8 mouse cellular contexts compared by ENCODE assay signal in genomic region chr11:19963717-19964141, GRCm38 (mm10). TPM values are rescaled to one million over a fixed set of nuclear protein-coding genes. Genes with fewer than 3 reads are reported as not detected.
DNase-seq lines count a peak whose midpoint lies in the region; ATAC-seq lines count a peak whose summit lies in the region.

No protein-coding gene starts in this region.

- peak; percentile 47 to 72 for DNase-seq in heart, adult 9 months (ENCODE audit: low spot score in 2 of 2)
- peak; percentile 75 for DNase-seq in kidney, postnatal 14 days
- DNase-seq in splenic B cell, adult 2 months (ENCODE audit: low read depth, low spot score) = peak; percentile 35
- no peak for DNase-seq in frontal cortex, adult 2 months (ENCODE audit: extremely low spot score in 1 of 2, low spot score in 1 of 2)
- DNase-seq in spleen, postnatal 4 days (ENCODE audit: low spot score in 2 of 2) = no peak
- no peak for DNase-seq in cerebellum, adult 18-20 months

- no peaks in the 10 kb centered on the region for H3K27me3 ChIP-seq in megakaryocyte, embryonic 14.5 days (replicated peaks)
- H3K27me3 ChIP-seq in splenic B cell, adult 2 months (ENCODE audit: control insufficient read depth, insufficient read depth, low read length, poor library complexity, severe bottlenecking) = no peaks in the 10 kb centered on the region

- no peaks in the 10 kb centered on the region for H3K9me3 ChIP-seq in megakaryocyte, embryonic 14.5 days

- ATAC-seq in megakaryocyte, adult 5-6 weeks (ENCODE audit: poor library complexity, severe bottlenecking) = no peak

- H3K36me3 ChIP-seq in megakaryocyte, embryonic 14.5 days (replicated peaks; ENCODE audit: low read length) = peaks cover 46% of the 10 kb centered on the region
- no peaks in the 10 kb centered on the region for H3K36me3 ChIP-seq in splenic B cell, adult 2 months (ENCODE audit: control insufficient read depth, insufficient read depth, low read length, poor library complexity, severe bottlenecking)

- H3K4me3 ChIP-seq in megakaryocyte, embryonic 14.5 days (replicated peaks) = peak overlapping the region; percentile 59

- H3K4me1 ChIP-seq in megakaryocyte, embryonic 14.5 days = peaks cover 83% of the 10 kb centered on the region

RNA-seq across cellular contexts. Expression of gene Spred2, which starts 39.6 kb away (rescaled TPM):
- 25.4 and 51.5 TPM in 2 replicates for polyA plus RNA-seq in megakaryocyte, embryonic 14.5 days (2012; ENCODE audit: insufficient read depth, low replicate concordance)
- 7.0 and 7.6 TPM in 2 replicates for total RNA-seq in megakaryocyte, adult 5-6 weeks (2015)
- 2.3 and 2.4 TPM in 2 replicates for total RNA-seq in megakaryocyte, adult 5-6 weeks (2017)
- 41.5 and 42.5 TPM in 2 replicates for polyA plus RNA-seq in frontal cortex, adult 2 months (2012; rRNA removed)

Comparison
In these comparisons a context has a peak if more than half of its experiments do, and no peak if none do; other contexts are left out.
1. DNase-seq: peak in heart, adult 9 months (2 of 2), kidney, postnatal 14 days (single experiment) and splenic B cell, adult 2 months (single experiment); none in frontal cortex, adult 2 months (0 of 2), spleen, postnatal 4 days (0 of 2) and cerebellum, adult 18-20 months (0 of 2).